Mouse (Mus musculus): ENCODE data around the gene Cdr2. TPM values are rescaled to one million over a fixed set of nuclear protein-coding genes. Genes with fewer than 3 reads are reported as not detected.
A peak's percentile ranks its signal among the peaks of the same experiment; 100 is the strongest.
"Not testable (repeated sequence)": the region's sequence is repeated elsewhere in the genome, so short reads cannot be mapped to it uniquely, and the experiment has no call there.

Cdr2 gene
- 14.5 and 16.5 TPM in 2 replicates for polyA plus RNA-seq (2015; fragmentation: Nextera tagmentation; extraction: Ambion mirVana)

GRCm38 (mm10) chr7:120982200-120982841 is at the start of gene Cdr2, which contains the start of gene Mfsd13b:
Cdr2 (minus strand) TSS chr7:120982312.
Mfsd13b (plus strand) TSS chr7:120982509.
- peak within 1 kb of the TSS; percentile 76 for H3K27ac ChIP-seq (replicated peaks)
- peaks cover 37% of the 10 kb centered on the region for H3K4me1 ChIP-seq (replicated peaks)
- WGBS = under 1% methylated on average over 46 of the region's 46 CpGs
- no peaks in the 10 kb centered on the region for H3K36me3 ChIP-seq
- no peaks in the 10 kb centered on the region for H3K27me3 ChIP-seq
- H3K9me3 ChIP-seq = no peaks in the 10 kb centered on the region
- H3K9ac ChIP-seq = peak within 1 kb of the TSS; percentile 69
- peak within 1 kb of the TSS; percentile 90 for H3K4me2 ChIP-seq
- H3K4me3 ChIP-seq = peak within 1 kb of the TSS; percentile 87
- ATAC-seq (ENCODE audit: low FRiP score, low read depth) = peak; percentile 98

DNA sequence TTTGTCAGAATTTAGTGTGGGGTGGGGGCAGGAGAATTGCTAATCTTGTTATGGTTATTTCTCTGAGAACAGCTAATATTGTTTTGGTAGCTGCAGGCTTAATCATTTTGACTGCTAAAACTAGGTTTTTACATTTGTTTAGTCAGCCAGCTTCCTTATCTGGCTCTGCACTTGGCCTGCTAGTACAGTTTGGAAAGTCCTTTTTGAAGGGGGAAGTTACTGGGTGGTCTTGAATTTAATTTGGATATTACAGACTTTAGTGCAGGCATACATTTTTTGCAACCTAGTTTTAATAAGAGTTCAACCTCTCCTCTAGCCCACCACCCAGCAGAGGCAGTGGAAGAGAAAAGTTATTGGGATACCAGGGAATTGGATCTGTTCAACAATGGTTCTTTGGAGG is 47.8 kb upstream of the Cdr2 start:
- H3K4me3 ChIP-seq; H3K27ac ChIP-seq (replicated peaks); H3K36me3 ChIP-seq; H3K9ac ChIP-seq; H3K4me2 ChIP-seq; H3K9me3 ChIP-seq; H3K27me3 ChIP-seq; ATAC-seq (ENCODE audit: low FRiP score, low read depth); H3K4me1 ChIP-seq (replicated peaks): not testable (repeated sequence)

DNA sequence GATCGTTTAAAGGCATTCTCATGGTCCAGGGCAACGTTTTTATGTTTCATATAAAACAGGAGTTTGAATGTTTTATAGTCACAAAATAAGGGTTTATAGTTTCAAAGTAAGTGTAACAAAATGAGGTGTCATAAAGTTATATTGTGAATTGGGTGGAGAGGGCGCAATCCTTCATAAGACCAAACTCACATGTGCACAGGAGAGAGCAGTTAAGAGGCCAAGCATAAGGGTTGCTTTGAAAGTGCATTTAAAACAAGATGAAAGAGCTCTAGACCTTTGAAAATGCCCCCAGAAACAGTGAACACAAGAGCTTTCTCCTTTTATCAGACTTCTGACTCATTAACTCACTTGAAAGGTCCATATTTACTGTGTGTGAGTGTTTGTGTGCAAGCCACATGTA is 44.2 kb upstream of the Cdr2 start:
- WGBS = 69% methylated on average over 3 of the region's 3 CpGs
- ATAC-seq (ENCODE audit: low FRiP score, low read depth) = no peak
- Histone ChIP-seq H3K9me3 (no peaks in the 10 kb centered on the region), H3K4me1 (replicated peaks) (no peaks in the 10 kb centered on the region), H3K27ac (replicated peaks) (no peak overlapping the region), H3K36me3 (no peaks in the 10 kb centered on the region), H3K27me3 (0 out of 2 replicates have a peak, but pooled peaks cover 3% of the 10 kb centered on the region), H3K4me3 (no peak overlapping the region), H3K4me2 (no peak overlapping the region), H3K9ac (no peak overlapping the region)

DNA sequence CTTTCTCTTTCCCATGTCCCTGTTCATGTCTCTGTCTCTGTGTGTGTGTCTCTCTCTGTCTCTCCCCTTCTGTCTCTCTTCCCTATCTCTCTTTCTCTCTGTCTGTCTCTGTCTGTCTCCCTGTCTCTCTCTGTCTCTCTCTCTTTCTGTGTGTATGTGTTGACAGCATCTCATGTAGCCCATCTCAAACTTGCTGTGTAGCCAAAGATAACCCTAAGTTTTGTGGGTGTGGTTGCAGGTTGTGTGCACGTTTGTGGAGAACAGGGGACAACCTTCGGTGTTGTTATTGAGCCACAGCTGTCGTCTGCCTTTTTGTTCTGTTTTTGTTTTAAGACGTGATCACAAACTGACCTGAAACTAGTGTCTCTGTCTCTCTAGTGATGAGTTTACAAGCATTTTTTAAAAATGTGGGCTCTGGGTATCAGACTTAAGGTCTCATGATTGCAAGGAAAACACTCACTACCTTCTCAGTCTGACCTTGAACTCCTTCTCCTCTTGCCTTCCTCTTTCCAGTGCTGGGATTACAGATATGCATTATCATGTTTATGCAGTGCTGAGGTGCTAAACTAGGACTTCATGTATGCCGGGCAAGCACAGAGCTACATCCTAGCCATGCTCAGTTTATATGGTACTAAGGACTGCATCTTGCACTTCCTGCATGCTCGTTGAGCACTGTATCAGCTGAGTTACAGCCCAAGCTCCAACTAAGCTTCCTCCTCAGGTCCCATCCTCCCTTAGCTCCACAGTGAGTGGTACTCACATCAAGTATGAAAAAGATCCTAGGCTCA is 43.3 kb upstream of the Cdr2 start:
- no peak overlapping the region for H3K9ac ChIP-seq

GRCm38 (mm10) chr7:121020277-121020676 is 38.2 kb upstream of the Cdr2 start:
- no peaks in the 10 kb centered on the region for H3K9me3 ChIP-seq
- no peaks in the 10 kb centered on the region for H3K4me1 ChIP-seq (replicated peaks)
- H3K9ac ChIP-seq = no peak overlapping the region
- no peak overlapping the region for H3K4me2 ChIP-seq
- H3K27ac ChIP-seq (replicated peaks) = no peak overlapping the region
- ATAC-seq (ENCODE audit: low FRiP score, low read depth) = no peak
- H3K4me3 ChIP-seq = no peak overlapping the region
- no peaks in the 10 kb centered on the region for H3K36me3 ChIP-seq
- H3K27me3 ChIP-seq = no peaks in the 10 kb centered on the region
- WGBS = 44% methylated on average over 8 of the region's 8 CpGs

More for the DNA sequence above, 43.3 kb upstream of the Cdr2 start:
- Histone ChIP-seq H3K36me3 (no peaks in the 10 kb centered on the region), H3K9me3 (no peaks in the 10 kb centered on the region), H3K4me2 (no peak overlapping the region), H3K4me1 (replicated peaks) (no peaks in the 10 kb centered on the region), H3K4me3 (no peak overlapping the region), H3K27ac (replicated peaks) (no peak overlapping the region), H3K27me3 (0 out of 2 replicates have a peak, but pooled peaks cover 3% of the 10 kb centered on the region)
- ATAC-seq (ENCODE audit: low FRiP score, low read depth) = no peak
- 83% methylated on average over 6 of the region's 6 CpGs for WGBS

GRCm38 (mm10) chr7:121018778-121019177 is 36.7 kb upstream of the Cdr2 start:
- no peak overlapping the region for H3K4me2 ChIP-seq
- H3K9ac ChIP-seq = no peak overlapping the region
- no peaks in the 10 kb centered on the region for H3K9me3 ChIP-seq
- no peak overlapping the region for H3K4me3 ChIP-seq
- H3K27me3 ChIP-seq = no peaks in the 10 kb centered on the region
- H3K4me1 ChIP-seq (replicated peaks) = no peaks in the 10 kb centered on the region
- no peaks in the 10 kb centered on the region for H3K36me3 ChIP-seq
- no peak overlapping the region for H3K27ac ChIP-seq (replicated peaks)
- no peak for ATAC-seq (ENCODE audit: low FRiP score, low read depth)
- 87% methylated on average over 3 of the region's 3 CpGs for WGBS

DNA sequence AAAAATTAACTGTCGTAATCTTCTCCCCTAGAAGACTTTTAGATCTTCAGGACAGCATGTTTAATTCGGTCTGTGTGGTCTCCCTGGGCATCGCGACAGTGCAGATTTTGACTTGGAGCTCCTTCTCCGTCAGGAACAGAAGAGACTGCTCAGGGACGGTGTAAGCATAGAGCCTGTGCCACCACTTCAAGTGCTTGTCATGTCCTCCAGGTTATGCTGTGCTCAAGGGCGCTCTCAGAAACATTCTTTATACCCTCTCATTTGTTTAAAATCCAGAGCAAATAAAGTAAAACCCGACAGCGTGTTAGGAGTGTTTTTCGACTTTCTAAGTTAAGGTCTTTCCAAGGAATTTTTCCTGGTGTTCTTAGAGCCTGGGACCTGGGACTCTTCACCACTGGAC is 32.4 kb upstream of the Cdr2 start:
- H3K4me2 ChIP-seq = no peak overlapping the region
- no peak overlapping the region for H3K4me3 ChIP-seq
- H3K9ac ChIP-seq = no peak overlapping the region
- no peak for ATAC-seq (ENCODE audit: low FRiP score, low read depth)
- no peaks in the 10 kb centered on the region for H3K9me3 ChIP-seq
- no peaks in the 10 kb centered on the region for H3K36me3 ChIP-seq
- no peak overlapping the region for H3K27ac ChIP-seq (replicated peaks)
- H3K27me3 ChIP-seq = no peaks in the 10 kb centered on the region
- WGBS = 92% methylated on average over 10 of the region's 10 CpGs
- H3K4me1 ChIP-seq (replicated peaks) = 0 out of 2 replicates have a peak, but pooled peaks cover 4% of the 10 kb centered on the region

GRCm38 (mm10) chr7:121011794-121012689 is 29.9 kb upstream of the Cdr2 start:
- Histone ChIP-seq H3K27me3 (no peaks in the 10 kb centered on the region), H3K4me2 (no peak overlapping the region), H3K9me3 (no peaks in the 10 kb centered on the region), H3K4me1 (replicated peaks) (0 out of 2 replicates have a peak, but pooled peaks cover 4% of the 10 kb centered on the region), H3K9ac (no peak overlapping the region), H3K36me3 (no peaks in the 10 kb centered on the region), H3K4me3 (no peak overlapping the region), H3K27ac (replicated peaks) (no peak overlapping the region)
- no peak for ATAC-seq (ENCODE audit: low FRiP score, low read depth)
- WGBS = 65% methylated on average over 10 of the region's 10 CpGs

DNA sequence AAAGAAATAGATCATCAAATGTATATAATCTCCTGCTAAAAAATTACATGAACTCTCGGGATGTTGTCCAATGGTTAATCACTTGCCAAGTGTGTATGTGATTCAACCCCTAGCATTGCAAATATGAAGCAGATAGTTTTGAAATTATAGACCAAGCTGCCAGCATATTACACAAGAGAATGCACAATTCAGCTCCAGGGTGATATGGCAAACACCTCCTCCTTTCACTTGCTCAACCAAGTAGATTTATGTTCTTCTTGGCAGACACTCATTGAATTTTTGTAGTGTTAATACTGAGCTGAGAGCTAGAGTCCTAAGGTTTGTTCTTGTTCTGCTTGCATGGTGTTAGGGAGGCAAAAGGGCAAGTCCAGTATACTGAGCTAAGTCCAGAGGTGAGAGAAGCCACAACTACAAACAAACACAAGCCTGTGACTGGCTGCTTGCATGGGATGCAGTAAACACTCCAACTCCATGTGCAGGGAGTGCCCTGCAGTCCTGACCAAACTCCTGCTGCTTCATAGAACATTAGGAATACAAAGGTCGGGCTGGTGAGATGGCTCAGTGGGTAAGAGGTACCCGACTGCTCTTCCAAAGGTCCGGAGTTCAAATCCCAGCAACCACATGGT is 21.8 kb upstream of the Cdr2 start:
- no peak for ATAC-seq (ENCODE audit: low FRiP score, low read depth)
- Histone ChIP-seq H3K27me3 (no peaks in the 10 kb centered on the region), H3K4me3 (no peak overlapping the region), H3K9me3 (no peaks in the 10 kb centered on the region), H3K36me3 (no peaks in the 10 kb centered on the region), H3K4me1 (replicated peaks) (no peaks in the 10 kb centered on the region), H3K27ac (replicated peaks) (no peak overlapping the region), H3K9ac (no peak overlapping the region), H3K4me2 (no peak overlapping the region)
- WGBS = 75% methylated on average over 4 of the region's 4 CpGs

- ATAC-seq (ENCODE audit: low FRiP score, low read depth) = no peak
- Histone ChIP-seq H3K4me2 (no peak overlapping the region), H3K27ac (replicated peaks) (no peak overlapping the region), H3K9ac (no peak overlapping the region), H3K4me1 (replicated peaks) (no peaks in the 10 kb centered on the region), H3K4me3 (no peak overlapping the region), H3K27me3 (no peaks in the 10 kb centered on the region), H3K36me3 (no peaks in the 10 kb centered on the region), H3K9me3 (no peaks in the 10 kb centered on the region)
- 95% methylated on average over 5 of the region's 5 CpGs for WGBS
Observed at GRCm38 (mm10) chr7:121002407-121002928, 20.4 kb upstream of the Cdr2 start.

DNA sequence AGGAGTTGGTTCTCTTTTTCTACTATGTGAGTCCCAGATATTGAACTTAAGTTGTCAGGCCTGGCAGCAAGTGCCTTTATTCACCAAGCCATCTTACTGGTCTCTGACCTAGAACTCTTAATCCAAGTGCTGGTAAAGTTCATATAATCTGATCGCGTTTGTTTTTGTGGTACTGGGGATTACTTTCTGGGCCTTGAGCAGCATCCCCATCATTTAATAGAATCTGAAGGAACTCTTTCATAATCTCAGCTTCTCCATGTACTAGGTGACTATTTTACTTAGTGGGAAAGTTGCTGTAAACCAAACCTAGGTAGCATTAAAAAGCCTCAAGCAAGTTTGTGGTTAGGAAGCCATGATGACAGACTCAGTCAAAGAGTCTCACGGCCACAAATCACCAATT is 19.8 kb upstream of the Cdr2 start:
- WGBS = 92% methylated on average over 3 of the region's 3 CpGs
- no peak for ATAC-seq (ENCODE audit: low FRiP score, low read depth)

More for the DNA sequence above, 19.8 kb upstream of the Cdr2 start:
- Histone ChIP-seq H3K4me1 (replicated peaks) (no peaks in the 10 kb centered on the region), H3K4me3 (no peak overlapping the region), H3K27me3 (no peaks in the 10 kb centered on the region), H3K27ac (replicated peaks) (no peak overlapping the region), H3K4me2 (no peak overlapping the region), H3K9ac (no peak overlapping the region), H3K36me3 (no peaks in the 10 kb centered on the region), H3K9me3 (no peaks in the 10 kb centered on the region)

Measured in hindbrain, embryonic 15.5 days (tissue).